Mouse (Mus musculus) olfactory bulb, adult 2 months (tissue): ENCODE results near the gene Lmx1b.

ENCODE experiments used
- CTCF ChIP-seq: fragments of 200-500 bp; IDR thresholded peaks from 2 replicates; pipeline ENCODE4 v1.5.1; 2012; ENCODE audit warnings: low read depth, mild to moderate bottlenecking, low read length, moderate library complexity; ENCODE audit not compliant: insufficient read depth
- POLR2A ChIP-seq: fragments of 200-500 bp; IDR thresholded peaks from 2 replicates; pipeline ENCODE4 v1.6.1; 2012; ENCODE audit warnings: mild to moderate bottlenecking, low read depth, low read length, moderate library complexity; ENCODE audit not compliant: insufficient read depth

DNA sequence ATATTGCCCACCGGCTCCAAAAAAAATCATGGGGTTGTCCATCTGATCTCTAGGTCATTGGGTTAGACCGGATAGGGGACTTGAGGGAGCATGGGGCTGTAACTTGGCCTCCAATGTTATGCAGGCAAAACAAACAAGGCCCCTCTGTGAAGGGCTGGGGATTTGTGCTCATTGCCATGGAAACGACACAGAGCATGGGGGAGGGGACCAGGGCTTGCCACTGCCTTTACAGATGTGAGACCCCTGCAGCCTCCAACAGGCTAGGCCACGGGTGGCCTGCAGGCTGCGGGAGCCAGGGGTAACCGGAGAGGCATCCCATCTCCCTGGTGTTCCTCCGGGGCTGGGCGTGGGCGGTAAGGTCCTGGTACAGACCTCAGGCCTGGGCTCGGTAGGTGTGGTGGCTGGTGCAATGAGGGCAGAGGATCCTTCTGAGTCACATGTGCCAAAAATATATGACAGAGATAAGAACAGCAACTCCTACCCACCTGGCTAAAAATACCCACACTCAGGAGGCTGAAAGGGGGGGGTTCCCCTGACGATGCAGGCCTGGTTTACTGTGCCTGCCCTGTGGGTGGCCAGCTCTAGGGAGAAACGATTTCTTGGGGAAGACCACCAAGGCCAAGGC is 47.3 kb downstream of the Lmx1b start:
- TF ChIP-seq CTCF (no peak), POLR2A (no peak)
